Mouse (Mus musculus) fat pad, adult 2 months (tissue): ENCODE data around the gene Mapk8.
"Not testable (repeated sequence)": the region's sequence is repeated elsewhere in the genome, so short reads cannot be mapped to it uniquely, and the experiment has no call there.

Source experiments
- DNase-seq: peaks from one replicate; pipeline ENCODE4 v3.0.0-alpha.2; 2011; ENCODE audit warnings: low read depth, low spot score; ENCODE audit errors: extremely low read depth

Gene Mapk8

DNA sequence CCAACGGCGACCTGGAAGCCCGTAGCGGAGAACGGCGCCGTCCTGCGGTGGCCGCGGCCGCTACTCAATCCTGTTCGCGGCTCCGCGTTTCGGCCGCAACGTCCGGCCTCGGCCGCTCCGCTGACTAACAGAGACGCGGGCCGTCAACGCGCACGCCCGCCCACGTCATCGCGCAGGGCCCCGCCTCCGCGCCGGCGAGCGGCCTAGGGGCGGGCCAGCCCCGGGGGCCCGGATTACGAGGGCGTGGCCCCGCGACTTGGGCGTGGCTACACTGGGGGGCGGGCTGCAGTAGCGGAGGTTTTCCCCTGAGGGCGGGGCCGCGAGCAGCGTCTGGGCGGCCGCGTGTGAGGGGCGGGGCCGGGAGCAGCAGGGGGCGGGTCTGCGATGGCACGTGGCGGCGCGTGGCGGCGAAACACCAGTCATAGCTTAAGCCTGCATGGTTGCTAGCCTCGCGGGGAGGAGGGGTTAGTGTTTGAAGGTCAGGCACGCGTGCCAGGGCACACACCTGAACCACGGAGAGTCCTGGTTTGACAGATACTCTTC lies at the start of gene Mapk8:
TSS of gene Mapk8 (minus strand) at position 132 of the 543 bp plus-strand sequence.
- DNase-seq, result no peak

GRCm38 (mm10) chr14:33495226-33495625 lies 48.3 kb upstream of the Mapk8 start:
- DNase-seq, result no peak

DNA sequence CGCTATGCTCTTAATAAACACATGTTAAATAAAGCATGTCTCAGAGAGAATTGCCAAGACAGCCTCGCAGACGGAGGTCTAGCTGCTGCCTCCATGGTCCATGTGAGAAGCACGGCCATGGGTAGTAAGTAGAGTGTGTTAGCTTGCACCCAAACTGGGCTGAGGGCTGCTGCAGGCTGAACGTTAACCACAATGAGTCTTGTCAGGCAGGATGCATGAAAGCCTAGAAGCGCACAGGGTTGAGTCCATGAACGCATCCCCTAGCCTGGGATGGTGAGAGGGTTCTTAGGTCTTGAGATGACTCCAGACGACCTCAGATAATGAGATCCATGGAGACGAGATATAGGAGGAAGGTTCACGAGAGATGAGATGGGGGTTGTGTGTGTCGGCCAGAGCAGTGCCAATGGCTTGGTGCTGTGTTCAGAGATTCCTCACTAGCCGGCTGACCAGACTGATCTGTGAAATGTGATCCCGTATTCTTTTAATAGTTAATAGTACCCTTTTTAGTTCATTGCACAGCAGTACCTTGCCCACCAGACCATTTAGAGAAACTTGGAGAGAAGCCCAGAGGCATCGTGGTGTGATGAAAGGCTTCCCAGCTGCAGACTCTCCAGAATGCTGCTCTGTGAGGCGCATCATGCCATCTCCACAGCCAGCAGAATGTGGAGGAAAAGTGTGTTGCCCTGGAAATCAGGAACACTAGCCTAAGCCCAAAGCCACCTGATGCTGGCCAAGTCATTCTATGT lies 41.0 kb upstream of the Mapk8 start:
- no peak for DNase-seq

- no peak for DNase-seq
Observed at GRCm38 (mm10) chr14:33481991-33482390, 35.0 kb upstream of the Mapk8 start.

- DNase-seq, result no peak
Observed at GRCm38 (mm10) chr14:33476094-33476760, 29.3 kb upstream of the Mapk8 start.

DNA sequence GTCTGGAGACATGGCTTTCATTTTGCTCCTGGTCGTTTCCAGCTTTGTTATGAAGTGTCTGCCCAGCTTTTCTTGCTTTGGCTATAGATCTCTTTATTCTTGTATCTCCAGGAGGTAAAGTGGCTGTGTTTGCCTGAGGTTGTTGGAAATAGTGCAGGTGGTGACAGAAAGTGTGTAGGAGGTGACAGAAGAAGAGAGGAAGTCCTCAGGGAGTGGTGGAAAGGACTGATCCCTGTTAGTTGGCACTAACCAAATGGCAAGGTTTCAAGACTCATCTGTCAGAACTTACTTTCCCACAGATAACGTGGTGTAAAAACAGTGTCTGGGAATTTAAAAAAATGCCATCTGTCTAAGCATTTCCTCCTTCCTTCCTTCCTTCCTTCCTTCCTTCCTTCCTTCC lies 27.5 kb upstream of the Mapk8 start:
- no peak for DNase-seq

GRCm38 (mm10) chr14:33471331-33471730 lies 24.4 kb upstream of the Mapk8 start, which contains the start of gene Frmpd2:
Gene Frmpd2, plus strand, starts transcription at chr14:33471696.
- DNase-seq, result no peak

DNA sequence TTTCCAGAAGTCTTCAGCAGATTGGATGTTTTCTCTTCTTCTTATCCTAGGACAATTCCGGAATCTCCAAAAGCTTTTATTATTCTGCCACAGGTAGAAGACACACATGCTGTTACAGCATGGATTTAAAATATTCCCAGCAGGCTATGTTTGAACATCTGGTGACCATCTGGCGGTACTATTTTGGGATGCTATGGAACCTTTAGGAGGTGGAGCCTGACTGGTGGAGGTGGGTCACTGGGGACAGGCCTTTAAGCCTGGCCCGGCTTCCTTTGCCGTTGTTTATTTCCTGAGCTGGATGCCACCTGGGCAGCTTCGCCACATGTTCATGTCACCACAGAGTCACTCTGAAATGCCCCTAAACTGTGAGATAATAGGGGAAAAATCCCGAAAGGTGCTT lies 20.8 kb upstream of the Mapk8 start:
- DNase-seq, result no peak

GRCm38 (mm10) chr14:33463658-33464057 lies 16.7 kb upstream of the Mapk8 start:
- no peak for DNase-seq

DNA sequence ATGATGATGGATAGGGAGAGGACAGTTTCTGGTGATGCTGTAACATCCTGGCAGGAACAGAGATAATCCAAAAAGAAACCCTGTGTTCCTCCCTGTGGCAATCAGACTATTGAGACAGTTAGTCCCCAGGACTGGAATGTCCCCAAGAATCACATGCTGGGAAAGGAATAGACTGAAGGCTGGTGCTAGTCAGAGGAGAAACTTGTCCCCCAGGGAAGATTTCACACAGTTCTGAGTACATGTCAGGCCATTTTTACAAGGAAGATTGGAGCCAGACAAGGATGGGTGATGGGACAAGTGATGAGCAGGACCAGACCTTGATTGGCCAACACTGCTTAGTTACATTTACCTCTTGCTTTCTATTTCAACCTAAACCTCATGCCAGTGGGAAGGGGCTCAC lies 3.4 kb upstream of the Mapk8 start:
- peak; percentile 99 for DNase-seq

- DNase-seq, result peak; percentile 94
Observed at GRCm38 (mm10) chr14:33449296-33449840, 2.4 kb upstream of the Mapk8 start.

- peak; percentile 89 for DNase-seq
Observed at GRCm38 (mm10) chr14:33448276-33448675, 1.3 kb upstream of the Mapk8 start.

- no peak for DNase-seq
Observed at GRCm38 (mm10) chr14:33446561-33447023, 366 bp downstream of the Mapk8 start.

DNA sequence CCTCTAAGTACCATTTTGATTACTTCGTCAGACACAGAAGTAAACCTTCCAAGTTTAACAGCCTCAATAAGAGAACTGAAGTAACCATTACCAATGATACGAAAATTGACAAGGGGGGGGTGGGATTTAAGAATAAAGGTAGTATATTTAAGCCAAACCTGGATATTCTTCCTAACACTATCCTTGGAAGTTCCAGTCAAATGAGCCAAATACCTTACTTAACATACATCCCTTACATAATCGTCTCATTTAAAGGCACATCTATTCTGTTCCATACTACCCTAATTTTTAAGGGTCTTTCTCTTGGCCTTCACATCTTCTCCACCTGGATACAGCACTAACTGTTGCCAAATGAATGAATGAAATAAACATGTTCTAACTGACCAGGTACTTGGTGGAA lies 996 bp downstream of the Mapk8 start:
- DNase-seq, result no peak

- no peak for DNase-seq
Observed at GRCm38 (mm10) chr14:33443780-33444179, 3.2 kb downstream of the Mapk8 start.

- not testable (repeated sequence) for DNase-seq
Observed at GRCm38 (mm10) chr14:33432485-33432884, 14.5 kb downstream of the Mapk8 start.

DNA sequence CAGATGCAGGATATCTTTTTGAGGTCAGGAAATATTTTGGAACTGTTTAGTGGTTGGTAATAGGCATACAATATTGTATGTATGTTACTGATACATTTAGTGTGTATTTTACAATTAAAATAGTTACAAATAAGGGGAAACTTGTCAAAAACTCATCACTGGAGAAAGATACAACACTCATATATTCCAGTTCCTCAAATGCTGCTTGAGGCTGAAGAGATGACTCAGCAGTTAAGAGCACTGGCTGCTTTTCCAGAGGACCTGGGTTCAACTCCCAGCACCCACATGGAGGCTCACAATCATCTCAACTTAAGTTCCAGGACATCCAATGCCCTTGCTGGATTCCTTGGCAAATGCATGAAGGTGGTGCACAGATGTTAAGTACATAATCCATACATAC lies 22.8 kb downstream of the Mapk8 start:
- no peak for DNase-seq

- DNase-seq, result no peak
Observed at GRCm38 (mm10) chr14:33423003-33423402, 24.0 kb downstream of the Mapk8 start.

DNA sequence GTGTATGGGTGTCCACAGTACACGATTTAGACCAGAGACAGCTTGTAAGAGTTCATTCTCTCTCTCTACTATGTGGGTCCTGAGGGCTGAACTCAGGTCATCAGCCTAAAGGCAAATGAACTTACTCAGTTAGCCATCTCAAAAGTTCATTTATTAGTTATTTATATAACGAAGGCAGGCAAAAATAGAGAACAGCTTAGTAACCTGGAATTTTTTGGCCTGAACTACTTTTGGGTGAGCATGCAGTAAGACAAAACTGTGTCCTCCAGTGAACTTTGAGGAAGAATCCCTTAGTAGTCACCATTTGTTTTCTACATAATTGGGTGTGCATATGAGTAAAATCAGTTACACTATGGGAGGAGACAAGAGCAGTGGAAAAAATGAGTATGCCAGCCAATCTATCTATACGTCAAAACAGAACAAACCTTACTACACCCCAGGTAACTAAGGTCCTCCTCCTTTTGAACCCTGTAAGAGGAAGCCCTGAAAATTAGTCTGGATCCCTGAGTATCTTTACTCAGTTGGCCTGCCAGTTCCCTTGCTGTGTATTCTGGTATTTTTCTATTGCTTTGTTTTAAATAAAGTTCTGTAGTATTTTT lies 28.5 kb downstream of the Mapk8 start:
- DNase-seq, result no peak

GRCm38 (mm10) chr14:33415746-33416145 lies 31.2 kb downstream of the Mapk8 start:
- peak; percentile 67 for DNase-seq

GRCm38 (mm10) chr14:33402331-33402730 lies 44.6 kb downstream of the Mapk8 start:
- no peak for DNase-seq
